Mouse (Mus musculus): Measurements from ENCODE around the gene Lcp2.

DNA sequence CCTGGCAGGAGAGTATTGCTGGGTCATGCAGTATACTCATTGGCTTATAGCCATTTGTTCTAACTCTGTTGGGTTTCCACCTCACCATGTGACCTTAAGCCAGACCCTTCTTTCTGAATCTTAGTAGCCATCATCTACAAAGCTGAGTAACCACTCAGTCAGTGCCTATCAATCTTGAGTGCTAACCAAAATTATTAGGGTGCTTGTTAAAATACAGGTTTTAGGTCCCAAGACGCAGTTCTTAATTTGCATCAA is 2.3 kb downstream of the Lcp2 start:
- TF ChIP-seq CTCF (conservative IDR thresholded peaks at IDR 0.05; ENCODE audit: insufficient read depth, insufficient read length, low read depth, low read length) = no peak
- no peak for TF ChIP-seq POLR2A (IDR thresholded peaks at IDR 0.05; ENCODE audit: low read depth, low read length)
